Mouse (Mus musculus) urinary bladder, postnatal 25 days (tissue): ENCODE measurements at regions not wholly inside any gene's neighbourhood (a gene's known extent, or its start where the extent isn't known, plus 50 kb on each side); places are given as distances from the start of the nearest gene placed in this dataset.
A peak's percentile ranks its signal among the peaks of the same experiment; 100 is the strongest.
"Not testable (repeated sequence)": the region's sequence is repeated elsewhere in the genome, so short reads cannot be mapped to it uniquely, and the experiment has no call there.

Source experiments
- DNase-seq: peaks from one replicate; pipeline ENCODE4 v3.0.0; 2022; ENCODE audit warnings: low spot score

DNA sequence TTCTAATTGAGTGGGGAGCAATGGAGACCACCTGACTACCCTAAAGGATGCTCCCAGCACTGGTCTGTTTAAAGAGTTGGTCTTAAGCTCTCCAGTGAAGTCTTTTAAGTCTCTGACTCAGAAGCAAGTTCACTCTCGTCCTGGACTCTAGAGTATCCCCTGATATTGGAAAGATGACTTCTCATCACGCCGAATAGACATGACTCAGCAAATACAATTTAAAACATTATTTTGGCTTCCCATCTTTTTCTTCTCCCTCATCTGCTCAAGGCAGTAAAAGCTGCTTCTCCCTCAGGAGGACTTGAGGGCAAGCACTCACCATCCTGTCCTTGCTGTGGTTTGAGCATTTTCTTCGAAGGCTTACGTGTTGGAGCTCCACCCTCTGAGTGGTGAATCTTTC, 92.7 kb upstream of the Max start:
- DNase-seq, result no peak

DNA sequence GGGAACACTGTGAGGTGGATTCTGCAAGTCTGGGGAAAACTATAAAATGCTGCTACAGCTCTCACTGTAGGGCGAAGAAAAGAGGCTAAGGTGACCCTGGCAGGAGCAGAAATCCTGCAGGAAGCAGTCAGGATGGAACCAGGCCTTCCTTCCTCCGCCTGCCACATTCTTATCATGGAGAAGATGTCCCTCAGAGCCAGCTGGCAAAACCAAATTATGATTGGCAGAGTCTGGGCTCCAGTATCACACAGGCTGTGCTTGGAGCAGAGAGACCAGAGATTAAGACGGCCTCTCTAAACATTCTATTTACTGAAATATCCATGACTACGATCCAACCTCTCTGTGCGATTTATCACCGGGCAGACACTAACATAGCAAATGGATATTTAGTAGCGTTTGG, 92.2 kb upstream of the Max start:
- DNase-seq, result no peak

DNA sequence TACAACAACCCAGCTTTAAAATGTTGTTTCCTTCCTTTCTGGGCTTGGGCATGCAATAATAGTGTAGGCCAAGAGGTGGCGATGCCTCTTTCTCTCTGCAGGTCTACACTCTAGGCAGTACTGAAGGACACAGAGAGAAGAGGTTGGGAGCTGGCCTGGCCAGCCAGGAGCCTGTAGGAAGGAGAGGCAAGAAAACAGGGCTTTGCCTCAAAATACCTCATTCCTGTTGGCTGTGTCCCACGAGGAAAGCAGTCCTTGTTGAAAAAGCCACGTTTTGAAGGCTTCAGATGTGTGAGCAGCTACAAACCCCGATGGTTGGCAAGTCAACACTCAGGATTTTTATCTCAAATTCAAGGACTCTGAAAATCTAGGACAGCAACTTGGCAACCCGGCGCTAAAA, 90.9 kb upstream of the Max start:
- DNase-seq, result peak; percentile 36

DNA sequence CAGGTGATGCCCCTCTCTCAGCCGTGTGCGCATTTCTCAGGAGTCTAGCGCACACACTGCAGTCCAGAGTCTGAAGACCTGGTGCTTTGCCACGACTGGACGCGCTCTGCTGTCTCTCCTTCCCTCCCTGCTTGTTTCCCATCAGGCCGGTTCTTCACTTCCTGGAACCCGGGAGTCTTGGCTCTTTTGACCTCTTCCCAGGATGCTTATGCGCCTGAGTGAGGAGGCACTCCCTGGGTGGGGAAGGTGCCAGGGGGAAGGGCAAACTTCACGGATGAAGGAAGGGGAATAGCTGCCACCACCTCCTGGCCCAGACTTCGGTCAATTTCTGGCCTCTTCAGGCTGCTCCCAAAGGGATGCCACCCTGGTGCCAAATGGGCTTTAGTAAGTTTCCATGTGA, 86.4 kb upstream of the Max start:
- DNase-seq, result no peak

DNA sequence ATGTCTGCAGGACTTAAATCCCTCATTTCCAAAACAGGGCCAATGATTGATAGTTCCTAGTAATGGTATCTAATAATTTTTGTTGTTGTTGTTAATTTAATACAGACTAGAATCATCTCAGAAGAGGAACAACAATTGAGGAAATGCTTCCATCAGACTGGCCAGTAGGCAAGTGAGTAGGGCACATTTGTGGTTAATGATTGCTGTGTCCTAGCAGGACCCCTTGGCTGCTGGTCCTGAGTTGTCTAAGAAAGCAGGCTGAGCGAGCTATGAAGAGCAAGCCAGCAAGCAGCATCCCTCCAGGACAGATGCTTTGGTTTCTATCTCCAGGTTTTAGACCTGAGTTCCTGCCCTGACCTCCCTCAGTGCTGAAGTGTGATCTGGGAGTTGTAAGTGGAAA, 85.3 kb upstream of the Max start:
- DNase-seq, result no peak

DNA sequence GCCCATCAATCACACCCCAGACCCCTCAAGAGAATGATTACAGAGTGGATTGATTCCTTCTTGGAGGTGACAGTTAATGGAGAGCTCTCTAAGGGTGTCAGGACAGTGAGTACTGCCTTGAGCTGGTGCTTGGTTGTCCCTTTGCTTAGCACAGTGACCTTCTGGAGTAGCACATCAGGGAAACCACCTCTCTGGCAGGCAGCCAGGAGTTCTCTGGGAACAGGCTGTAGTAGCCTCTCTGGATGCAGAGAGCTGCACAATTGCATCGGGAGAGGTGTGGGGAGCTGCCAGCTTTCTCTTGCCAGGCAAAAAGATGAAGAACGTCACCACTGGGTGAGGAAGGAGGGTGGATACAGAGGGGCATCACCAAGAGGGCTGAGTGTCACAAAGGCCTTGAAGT, 84.0 kb upstream of the Max start:
- DNase-seq, result no peak

DNA sequence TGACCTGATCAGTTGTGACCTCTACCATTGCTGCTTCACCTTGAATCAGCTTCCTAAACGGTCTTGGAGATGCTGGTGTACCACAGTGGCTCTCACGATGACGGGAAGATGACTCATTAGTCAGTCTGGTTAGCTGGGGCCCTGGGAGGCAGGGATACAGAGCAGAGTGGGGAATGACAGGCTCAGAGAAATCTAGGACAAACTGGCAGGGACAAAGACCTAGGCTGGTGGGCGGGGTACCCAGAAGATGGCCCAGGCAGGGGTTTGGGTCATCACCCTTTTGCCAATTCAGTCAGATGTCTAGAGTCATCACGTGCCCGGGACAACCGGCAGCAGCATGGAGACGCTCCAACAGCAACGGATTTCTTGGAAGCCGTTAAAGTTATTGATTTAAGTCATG, 83.4 kb upstream of the Max start:
- no peak for DNase-seq

DNA sequence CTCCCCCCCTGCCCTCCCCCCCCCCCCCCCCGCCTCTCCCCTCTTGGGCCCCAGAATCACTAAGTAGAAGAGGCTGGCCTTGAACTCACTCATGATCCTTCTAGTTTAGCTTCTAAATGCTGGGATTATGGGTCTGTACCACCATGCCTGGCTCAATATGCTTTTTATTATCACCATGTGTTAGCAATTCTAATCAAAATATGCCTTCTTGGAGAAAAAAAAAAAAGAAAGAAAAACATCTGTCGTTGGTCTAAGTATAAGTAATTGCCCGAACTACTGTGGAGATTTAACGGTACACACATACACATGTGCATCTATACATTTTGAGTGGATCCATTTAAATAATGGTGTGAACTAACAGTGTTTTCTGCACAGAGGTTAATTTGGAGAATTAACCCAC, 80.4 kb upstream of the Max start:
- no peak for DNase-seq

DNA sequence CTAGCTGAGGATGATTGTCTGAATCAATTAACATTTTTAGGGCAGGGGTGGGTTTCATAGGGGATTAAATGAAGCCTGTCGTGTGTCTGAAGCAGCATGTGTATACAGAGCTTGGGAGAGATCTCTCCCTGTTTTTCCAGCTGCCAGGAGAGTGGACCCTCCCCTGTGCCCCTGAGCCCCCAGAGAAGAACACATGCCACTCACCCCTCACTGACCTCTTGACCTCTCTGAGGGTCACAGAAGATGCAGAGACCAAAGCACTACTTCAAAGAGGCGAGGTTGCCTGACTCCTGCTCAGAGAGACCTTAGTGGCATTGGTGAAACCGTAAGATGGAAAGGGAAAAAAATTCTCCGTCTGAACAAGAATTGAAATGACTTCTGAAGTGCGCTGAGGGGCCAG, 79.1 kb upstream of the Max start:
- DNase-seq, result no peak

DNA sequence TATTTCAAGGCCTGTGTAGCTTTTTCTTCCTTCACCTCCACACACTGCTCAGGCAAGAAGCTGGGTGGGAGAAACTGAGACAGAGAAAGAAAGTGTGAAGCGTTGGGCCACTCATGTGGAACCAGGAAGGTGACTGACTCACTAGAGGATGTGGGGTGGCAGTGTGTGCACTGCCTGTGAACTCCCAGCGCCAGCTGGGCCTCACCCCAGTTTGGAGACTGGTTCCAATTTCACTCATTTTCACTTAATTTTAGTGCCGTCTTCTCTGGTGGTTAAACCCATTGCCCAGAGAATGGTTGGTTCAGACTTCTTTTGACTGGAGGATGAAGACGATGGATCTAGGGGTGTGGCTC, 77.9 kb upstream of the Max start:
- no peak for DNase-seq

DNA sequence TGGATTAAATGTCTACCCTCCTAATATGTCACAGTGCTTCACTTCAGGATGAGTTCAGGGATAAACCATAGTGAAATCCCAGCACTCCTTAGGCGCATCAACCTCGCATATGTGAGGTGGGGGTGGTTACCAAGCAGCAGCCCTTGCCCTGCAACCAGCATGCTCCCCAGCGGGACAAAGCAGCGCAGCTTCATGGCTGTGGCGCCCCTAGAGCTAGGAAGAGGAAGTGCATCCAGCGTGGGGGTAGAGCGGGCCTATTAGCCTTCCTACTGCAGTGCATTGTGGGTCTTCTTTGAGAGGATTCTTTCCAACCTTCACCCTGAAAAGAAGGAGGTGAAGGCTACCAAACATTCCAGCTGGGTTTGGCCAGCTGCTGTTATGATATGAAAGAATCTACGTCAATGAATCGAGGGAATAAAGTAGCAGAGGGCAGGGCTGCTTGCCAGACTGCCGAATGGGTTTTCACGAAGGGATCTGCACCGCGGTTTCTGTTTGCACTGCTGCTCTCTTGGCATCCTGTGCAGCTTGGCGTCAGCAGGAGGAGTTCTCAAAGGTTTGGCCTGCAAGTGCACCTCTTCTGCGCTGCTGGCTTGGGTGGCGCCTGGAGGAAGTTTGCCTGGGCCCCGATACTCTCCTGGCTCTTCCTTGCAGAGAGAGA, 77.4 kb upstream of the Max start:
- DNase-seq, result no peak

DNA sequence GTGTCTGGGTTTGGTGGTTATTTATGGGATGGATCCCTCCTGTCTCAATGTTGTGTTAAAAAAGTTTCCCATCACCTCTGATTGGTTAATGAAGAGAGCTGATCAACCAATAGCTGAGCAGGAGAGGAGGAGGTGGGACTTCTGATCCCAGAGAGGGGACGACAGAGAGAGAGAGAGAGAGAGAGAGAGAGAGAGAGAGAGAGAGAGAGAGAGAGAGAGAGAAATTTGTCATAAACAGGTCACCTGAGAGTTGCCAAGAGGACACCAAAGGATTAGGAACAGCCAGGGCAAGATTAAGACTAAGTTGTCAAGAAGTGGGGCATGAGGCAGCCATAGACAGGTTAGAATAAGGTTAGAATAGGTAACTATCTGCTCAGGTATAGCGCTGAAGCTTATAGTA, 73.7 kb upstream of the Max start:
- no peak for DNase-seq

DNA sequence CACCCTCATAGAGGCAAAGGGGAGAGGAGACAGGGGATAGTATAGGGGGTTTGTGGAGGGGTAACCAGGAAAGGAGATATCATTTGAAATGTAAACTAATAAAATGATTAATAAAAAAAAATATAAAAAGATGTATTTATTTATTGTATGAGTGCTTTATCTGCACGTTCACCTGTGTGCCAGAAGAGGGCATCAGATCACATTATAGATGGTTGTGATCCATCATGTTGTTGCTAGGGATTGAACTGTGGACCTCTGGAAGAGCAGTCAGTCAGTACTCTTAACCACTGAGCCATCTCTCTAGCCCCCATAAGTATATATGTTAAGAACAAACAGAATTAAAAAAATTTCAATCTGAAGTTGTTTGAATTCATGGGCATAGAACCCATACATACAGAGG, 69.4 kb upstream of the Max start:
- no peak for DNase-seq

DNA sequence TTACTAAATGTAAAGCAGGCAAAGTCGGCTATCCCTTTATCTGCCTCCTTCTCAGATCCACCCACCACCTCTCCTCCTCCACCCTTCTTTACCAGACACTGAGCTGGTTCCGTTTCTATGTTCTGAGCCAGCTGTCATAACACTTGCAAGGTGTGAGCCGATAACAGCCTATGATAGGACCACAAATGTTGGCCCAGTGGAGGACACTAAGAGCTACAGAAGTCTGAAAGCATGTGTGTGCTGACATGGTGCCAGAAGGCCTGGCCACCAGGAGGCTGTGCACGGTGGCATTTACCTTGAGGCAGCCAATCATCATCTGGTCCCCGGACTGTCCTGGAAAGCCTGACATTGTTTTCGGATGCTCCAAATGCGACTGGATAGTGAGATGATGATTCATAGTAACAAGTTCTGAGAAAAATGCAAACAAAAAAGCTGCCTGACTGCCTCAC, 63.5 kb upstream of the Max start:
- DNase-seq, result no peak

DNA sequence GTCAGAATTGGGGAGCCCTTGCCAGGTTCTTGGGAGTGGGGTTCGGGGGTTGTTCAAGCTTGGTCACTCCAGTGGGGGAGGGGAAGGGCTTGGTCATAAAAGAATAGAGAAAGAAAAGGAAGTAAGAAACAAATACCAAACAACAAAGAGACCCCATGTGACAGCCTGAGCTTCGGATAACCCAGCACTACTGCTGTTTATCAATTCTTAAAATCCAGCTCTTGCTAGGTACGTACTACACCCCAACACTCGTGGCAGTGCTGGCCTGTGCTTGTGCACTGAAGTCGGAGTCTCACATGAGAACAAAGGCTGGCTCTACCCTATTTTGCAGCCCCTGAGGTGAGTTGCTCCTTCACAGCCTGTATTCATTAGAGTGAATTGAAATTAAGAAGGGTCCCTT, 60.5 kb upstream of the Max start:
- DNase-seq, result no peak

DNA sequence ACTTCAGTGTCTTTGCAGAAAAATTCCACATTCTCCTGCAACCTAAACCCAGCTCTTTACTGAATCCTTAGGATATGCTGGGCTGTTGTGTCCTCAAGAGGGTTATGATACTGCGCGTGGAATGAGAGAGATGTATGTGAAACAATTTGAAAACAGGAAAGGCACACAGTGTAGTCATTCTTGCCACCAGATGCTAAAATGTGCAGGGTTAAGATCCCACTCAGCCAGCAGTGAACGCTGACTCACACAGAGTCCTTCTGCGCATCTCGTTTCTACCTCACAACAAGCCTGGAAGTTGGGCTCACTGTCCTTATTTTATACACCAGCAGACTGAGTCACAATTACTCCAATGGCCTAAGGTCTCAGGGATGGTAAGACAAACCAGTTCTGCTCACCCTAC, 59.9 kb upstream of the Max start:
- no peak for DNase-seq

DNA sequence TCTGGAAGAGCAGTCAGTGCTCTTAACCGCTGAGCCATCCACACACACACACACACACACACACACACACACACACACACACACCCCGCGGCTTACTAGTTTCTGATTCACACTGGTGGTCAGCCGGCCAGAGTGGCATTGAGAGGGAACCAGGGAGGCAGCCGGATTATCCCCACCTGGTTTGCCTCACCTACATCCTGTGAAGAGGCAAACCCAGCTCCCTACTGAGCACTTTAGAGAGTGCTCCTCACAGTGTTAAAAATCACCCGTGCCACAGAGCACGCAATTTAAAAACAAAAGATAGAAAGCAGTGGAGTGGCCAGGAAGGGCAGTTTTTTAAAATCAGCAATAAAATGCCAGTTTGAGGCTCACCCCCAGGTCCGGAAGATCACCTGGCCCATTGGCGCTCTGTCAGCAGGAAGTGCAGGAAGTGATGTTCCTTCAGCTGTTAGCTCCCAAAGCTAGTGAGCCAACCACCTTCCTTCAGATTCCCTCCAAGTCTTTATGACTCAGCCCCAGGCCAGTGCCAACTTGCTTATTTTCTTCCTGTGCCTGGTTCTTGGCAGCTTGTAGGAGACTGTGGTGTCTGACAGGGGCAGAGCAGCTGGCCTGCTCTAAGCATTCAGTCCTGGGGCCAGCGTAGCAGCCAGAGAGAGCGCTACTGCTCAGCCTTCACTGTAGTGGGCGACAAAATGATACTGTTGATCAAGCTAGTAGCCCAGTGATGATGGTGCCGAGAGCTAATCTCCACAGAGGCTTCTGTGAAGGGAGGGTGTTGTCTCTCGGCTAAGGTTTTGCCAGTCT, 57.9 kb upstream of the Max start:
- peak; percentile 26 for DNase-seq

DNA sequence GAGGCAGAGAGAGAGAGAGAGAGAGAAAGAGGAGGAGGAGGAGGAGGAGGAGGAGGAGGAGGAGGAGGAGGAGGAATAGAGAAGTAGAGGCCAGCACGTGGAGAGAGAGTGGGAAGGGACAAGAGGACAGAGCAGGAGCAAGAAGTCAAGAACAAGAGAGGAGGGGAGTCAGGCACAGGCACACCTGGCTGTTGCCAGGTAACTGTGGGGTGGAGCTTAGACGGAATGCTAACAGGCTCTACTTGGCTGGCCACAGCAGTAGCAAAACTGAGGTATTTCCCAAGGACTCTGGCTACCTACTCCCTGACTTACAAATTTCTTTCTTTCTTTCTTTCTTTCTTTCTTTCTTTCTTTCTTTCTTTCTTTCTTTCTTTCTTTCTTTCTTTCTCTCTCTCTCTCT, 57.1 kb upstream of the Max start:
- DNase-seq, result not testable (repeated sequence)

DNA sequence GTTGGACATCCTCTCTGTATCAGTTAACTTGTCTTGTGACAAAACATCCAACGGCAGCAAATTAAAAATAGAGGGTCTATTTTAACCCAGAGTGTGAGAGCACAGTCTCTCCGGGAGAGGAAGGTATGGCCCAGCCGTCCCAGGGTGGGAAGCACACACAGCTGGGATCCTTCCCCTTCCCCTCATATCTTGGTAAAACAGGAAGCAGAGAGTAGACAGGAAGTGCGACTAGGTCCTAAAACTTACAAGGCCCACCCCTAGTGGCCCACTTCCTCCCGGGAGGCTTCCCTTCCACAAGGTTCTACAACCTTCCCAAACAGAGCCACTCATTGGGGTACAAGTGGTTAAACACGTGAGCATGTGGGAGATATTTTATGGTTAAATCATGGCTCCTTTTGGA, 56.4 kb upstream of the Max start:
- DNase-seq, result no peak

DNA sequence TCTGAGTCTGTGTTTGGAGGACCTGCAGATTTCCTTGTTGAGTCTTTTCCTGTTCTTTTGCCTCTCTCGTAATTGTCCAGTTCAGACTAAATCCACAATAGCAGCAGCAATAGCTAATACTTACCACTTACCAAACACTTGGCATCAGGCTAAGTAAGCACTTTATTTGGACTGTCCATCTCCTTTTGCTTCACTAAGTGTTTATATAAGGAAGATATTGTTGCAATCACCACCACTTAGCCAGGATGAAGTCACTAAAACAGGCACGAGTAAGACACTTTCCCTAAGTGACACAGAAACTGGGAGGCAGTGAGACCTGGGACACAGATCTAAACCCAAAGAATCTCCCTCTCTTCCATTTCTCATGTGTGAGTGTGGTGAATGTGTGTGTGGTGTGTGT, 52.9 kb upstream of the Max start:
- DNase-seq, result no peak
